Mouse (Mus musculus): ENCODE data around the gene Ptgds. TPM values are rescaled to one million over a fixed set of nuclear protein-coding genes. Genes with fewer than 3 reads are reported as not detected.
A peak's percentile ranks its signal among the peaks of the same experiment; 100 is the strongest.

Gene Ptgds
- polyA plus RNA-seq, 1 experiment from 2014 or later: 1.8 TPM

DNA sequence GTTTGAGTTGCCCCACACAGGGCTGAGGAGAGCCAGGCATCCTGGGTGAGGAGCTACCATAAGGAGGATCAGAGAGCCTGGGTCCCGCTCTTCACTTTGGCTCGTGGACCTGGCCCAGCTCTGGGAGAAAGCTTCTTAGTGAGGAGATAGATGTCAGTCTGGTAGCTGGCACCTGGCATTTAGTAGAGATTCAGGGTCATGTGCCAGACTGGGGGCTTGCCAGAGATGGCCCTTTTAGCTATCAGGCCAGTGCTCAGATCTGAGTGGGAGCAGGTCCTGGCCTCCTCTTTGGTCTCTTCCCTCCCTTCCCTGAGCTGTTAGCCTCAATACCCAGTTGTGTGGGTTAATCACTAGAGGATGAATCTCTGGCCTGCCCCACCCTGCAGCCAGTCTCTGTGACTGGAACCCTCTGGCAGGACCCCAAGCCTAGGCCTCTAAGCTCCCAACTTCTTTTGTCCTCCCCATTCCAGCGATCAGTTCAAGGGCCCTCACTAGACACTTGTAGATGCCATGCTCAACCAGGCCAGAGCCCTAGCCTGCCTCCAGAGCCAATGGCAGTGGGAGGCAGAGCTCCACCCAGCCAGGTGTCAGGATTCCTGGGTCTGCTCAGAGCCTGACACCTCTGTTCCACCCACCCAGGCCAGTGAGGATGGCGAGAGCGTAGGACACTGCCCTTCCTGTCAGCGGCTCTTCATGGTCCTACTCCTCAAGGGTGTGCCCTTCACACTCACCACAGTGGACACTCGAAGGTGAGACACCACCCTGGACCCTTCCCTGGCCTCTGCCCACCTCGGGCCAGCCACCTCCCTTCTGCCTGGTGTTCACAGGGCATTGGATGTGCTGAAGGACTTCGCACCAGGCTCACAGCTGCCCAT, 12.6 kb downstream of the Ptgds start:
- peaks cover 18% of the 10 kb centered on the region for H3K4me1 ChIP-seq
- no peaks in the 10 kb centered on the region; the same call in 1 of the 2 replicates for H3K27me3 ChIP-seq
- WGBS: 88% methylated on average over 9 of the region's 9 CpGs
- peaks cover 14% of the 10 kb centered on the region for H3K36me3 ChIP-seq
- no peak for ATAC-seq (ENCODE audit: low FRiP score, low read depth)
- H3K4me2 ChIP-seq (replicated peaks): no peak overlapping the region
- no peak overlapping the region for H3K27ac ChIP-seq (replicated peaks)
- H3K4me3 ChIP-seq: no peak overlapping the region
- 0 out of 2 replicates have a peak overlapping the region, but pooled peaks have one; percentile 17 for H3K9ac ChIP-seq (replicated peaks)
- H3K9me3 ChIP-seq: no peaks in the 10 kb centered on the region

- no peak for ATAC-seq (ENCODE audit: low FRiP score, low read depth)
- H3K9me3 ChIP-seq: no peaks in the 10 kb centered on the region
- H3K4me3 ChIP-seq: no peak within 1 kb of the TSS
- 0 out of 2 replicates have a peak within 1 kb of the TSS, but pooled peaks have one; percentile 17 for H3K9ac ChIP-seq (replicated peaks)
- H3K36me3 ChIP-seq: peaks cover 14% of the 10 kb centered on the region
- no peak within 1 kb of the TSS for H3K4me2 ChIP-seq (replicated peaks)
- no peaks in the 10 kb centered on the region; the same call in 1 of the 2 replicates for H3K27me3 ChIP-seq
- H3K27ac ChIP-seq (replicated peaks): no peak within 1 kb of the TSS
- WGBS: 65% methylated on average over 14 of the region's 14 CpGs
- H3K4me1 ChIP-seq: peaks cover 15% of the 10 kb centered on the region
Observed at GRCm38 (mm10) chr2:25456205-25456953, 13.5 kb downstream of the Ptgds start, which contains the start of gene Clic3. Clic3 (plus strand) TSS chr2:25456838.

DNA sequence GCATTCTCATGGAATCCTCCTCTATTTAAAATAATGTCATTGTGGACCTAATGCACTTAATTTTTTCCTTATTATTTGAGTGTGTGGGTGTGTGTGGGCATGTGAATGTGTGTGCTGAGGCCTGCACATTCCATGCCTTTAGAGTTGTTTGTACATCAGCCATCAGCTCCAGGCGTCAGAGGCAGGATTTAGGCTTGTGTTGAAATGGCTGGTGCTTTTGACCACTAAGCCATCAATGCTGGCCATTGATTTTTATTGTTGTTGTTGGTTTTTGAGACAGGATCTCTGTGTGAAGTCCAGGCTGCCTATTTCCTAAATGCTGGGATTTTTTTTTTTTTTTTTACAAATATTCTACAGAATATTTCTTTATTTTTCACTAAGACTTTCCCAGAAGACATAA, 16.9 kb downstream of the Ptgds start:
- ATAC-seq (ENCODE audit: low FRiP score, low read depth): no peak
- no peaks in the 10 kb centered on the region; the same call in 1 of the 2 replicates for H3K27me3 ChIP-seq
- WGBS: 45% methylated on average over 1 of the region's 1 CpGs
- H3K4me2 ChIP-seq (replicated peaks): no peak overlapping the region
- H3K9me3 ChIP-seq: no peaks in the 10 kb centered on the region
- no peak overlapping the region for H3K9ac ChIP-seq (replicated peaks)
- H3K4me3 ChIP-seq: no peak overlapping the region
- peaks cover 6% of the 10 kb centered on the region for H3K36me3 ChIP-seq
- H3K4me1 ChIP-seq: no peaks in the 10 kb centered on the region
- no peak overlapping the region for H3K27ac ChIP-seq (replicated peaks)

DNA sequence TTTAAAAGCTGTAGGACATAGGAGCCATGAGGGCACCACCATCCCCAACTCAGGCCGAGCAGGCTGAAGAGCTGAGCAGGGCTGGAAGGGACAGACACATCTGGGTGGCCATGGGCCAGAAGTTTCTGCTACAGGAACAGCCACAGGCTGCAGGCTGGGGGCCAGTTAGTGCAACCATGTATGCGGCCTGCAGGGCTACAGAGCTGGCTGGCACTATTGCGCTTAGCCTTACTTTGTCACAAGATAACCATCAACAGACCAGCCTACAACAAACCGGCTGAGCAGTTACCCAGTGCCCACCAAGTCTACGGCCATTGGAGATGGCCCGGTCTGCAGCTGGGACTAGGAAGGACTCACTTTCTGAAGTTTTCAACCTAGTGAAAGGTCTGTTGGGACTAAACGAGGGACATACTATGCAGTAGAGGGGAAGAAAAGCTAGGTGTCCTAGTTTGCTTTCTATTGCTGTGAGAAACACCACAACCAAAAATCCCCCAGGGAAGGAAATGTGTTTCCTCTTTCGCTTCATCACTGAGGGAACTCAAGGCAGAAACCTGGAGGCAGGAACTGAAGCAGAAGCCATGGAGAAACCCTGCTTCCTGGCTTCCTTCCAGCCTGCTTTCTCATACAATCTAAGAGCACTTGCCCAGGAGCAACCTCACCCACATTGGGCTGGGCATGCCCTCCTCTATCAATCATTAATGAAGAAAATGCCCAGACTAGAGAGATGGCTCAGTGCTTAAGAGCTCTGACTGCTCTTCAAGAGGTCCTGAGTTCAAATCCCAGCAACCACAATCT, 18.8 kb downstream of the Ptgds start:
- Histone ChIP-seq H3K9me3 (no peaks in the 10 kb centered on the region), H3K4me3 (no peak overlapping the region), H3K9ac (replicated peaks) (no peak overlapping the region), H3K27ac (replicated peaks) (no peak overlapping the region), H3K36me3 (peaks cover 23% of the 10 kb centered on the region), H3K4me1 (no peaks in the 10 kb centered on the region), H3K4me2 (replicated peaks) (no peak overlapping the region), H3K27me3 (no peaks in the 10 kb centered on the region; the same call in 1 of the 2 replicates)
- no peak for ATAC-seq (ENCODE audit: low FRiP score, low read depth)
- 86% methylated on average over 8 of the region's 8 CpGs for WGBS

DNA sequence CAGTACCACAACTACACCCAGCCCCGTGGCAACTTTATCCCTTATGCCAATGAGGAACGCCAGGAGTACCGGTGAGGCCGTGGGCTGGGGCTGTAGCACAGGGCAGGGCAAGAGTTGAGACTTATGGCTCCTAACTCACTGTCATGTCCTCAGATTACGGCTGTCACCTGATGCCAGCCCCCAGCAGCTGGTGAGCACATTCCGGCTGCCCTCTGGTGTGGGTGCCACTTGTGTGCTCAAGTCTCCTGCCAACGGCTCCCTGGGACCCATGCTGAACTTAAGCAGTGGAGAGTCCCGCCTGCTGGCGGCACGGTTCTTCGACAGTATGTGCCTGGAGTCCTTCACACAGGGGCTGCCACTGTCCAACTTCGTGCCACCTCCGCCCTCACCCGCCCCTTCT, 27.2 kb downstream of the Ptgds start:
- H3K9me3 ChIP-seq: no peaks in the 10 kb centered on the region
- H3K4me2 ChIP-seq (replicated peaks): no peak overlapping the region
- H3K36me3 ChIP-seq: peaks cover 95% of the 10 kb centered on the region
- H3K27ac ChIP-seq (replicated peaks): no peak overlapping the region
- H3K4me3 ChIP-seq: no peak overlapping the region
- H3K9ac ChIP-seq (replicated peaks): no peak overlapping the region
- H3K27me3 ChIP-seq: no peaks in the 10 kb centered on the region
- ATAC-seq (ENCODE audit: low FRiP score, low read depth): no peak
- H3K4me1 ChIP-seq: no peaks in the 10 kb centered on the region
- WGBS: 96% methylated on average over 14 of the region's 14 CpGs

DNA sequence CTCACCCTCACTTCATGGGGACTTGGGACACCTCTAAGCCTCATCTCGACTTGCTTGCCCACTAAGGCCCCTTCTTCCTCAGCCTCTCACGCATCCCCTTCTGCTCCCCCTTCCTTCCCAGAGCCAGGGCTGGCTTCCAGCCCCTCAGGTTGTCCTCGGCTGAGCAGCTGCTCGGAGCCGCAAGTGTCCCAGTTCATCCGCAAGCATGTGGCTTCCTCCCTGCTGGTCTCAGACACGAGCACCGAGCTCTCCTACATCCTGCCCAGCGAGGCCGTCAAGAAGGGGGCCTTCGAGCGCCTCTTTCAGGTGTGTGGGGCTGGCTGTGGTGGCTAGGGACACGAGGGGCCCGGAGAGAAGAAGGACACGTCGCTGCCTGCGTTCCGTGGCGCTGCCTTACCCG, 28.8 kb downstream of the Ptgds start:
- no peak overlapping the region for H3K27ac ChIP-seq (replicated peaks)
- no peak overlapping the region for H3K9ac ChIP-seq (replicated peaks)
- 88% methylated on average over 20 of the region's 20 CpGs for WGBS
- no peak overlapping the region for H3K4me2 ChIP-seq (replicated peaks)
- no peak overlapping the region for H3K4me3 ChIP-seq
- peaks cover 95% of the 10 kb centered on the region for H3K36me3 ChIP-seq
- no peaks in the 10 kb centered on the region for H3K27me3 ChIP-seq
- no peaks in the 10 kb centered on the region for H3K4me1 ChIP-seq
- H3K9me3 ChIP-seq: no peaks in the 10 kb centered on the region
- no peak for ATAC-seq (ENCODE audit: low FRiP score, low read depth)

- Histone ChIP-seq H3K9ac (replicated peaks) (no peak overlapping the region), H3K9me3 (no peaks in the 10 kb centered on the region), H3K27me3 (no peaks in the 10 kb centered on the region), H3K36me3 (peaks cover 56% of the 10 kb centered on the region), H3K27ac (replicated peaks) (no peak overlapping the region), H3K4me3 (no peak overlapping the region), H3K4me2 (replicated peaks) (no peak overlapping the region), H3K4me1 (no peaks in the 10 kb centered on the region)
- no peak for ATAC-seq (ENCODE audit: low FRiP score, low read depth)
- WGBS: 94% methylated on average over 10 of the region's 10 CpGs
Observed at GRCm38 (mm10) chr2:25436286-25436820, 33.5 kb downstream of the Ptgds start.

- ATAC-seq (ENCODE audit: low FRiP score, low read depth): no peak
- H3K4me3 ChIP-seq: no peak overlapping the region
- H3K27me3 ChIP-seq: peaks cover 19% of the 10 kb centered on the region
- H3K4me1 ChIP-seq: peaks cover 19% of the 10 kb centered on the region
- peaks cover 40% of the 10 kb centered on the region for H3K36me3 ChIP-seq
- no peak overlapping the region for H3K27ac ChIP-seq (replicated peaks)
- H3K4me2 ChIP-seq (replicated peaks): no peak overlapping the region
- H3K9me3 ChIP-seq: no peaks in the 10 kb centered on the region
- no peak overlapping the region for H3K9ac ChIP-seq (replicated peaks)
- 85% methylated on average over 8 of the region's 8 CpGs for WGBS
Observed at GRCm38 (mm10) chr2:25434292-25434691, 35.6 kb downstream of the Ptgds start.

GRCm38 (mm10) chr2:25433101-25433500, 36.7 kb downstream of the Ptgds start:
- Histone ChIP-seq H3K9me3 (no peaks in the 10 kb centered on the region), H3K4me3 (no peak overlapping the region), H3K27ac (replicated peaks) (no peak overlapping the region), H3K36me3 (peaks cover 28% of the 10 kb centered on the region), H3K4me2 (replicated peaks) (no peak overlapping the region), H3K4me1 (peaks cover 22% of the 10 kb centered on the region), H3K27me3 (peaks cover 20% of the 10 kb centered on the region), H3K9ac (replicated peaks) (no peak overlapping the region)
- ATAC-seq (ENCODE audit: low FRiP score, low read depth): no peak
- WGBS: 90% methylated on average over 17 of the region's 17 CpGs

- H3K9me3 ChIP-seq: no peaks in the 10 kb centered on the region
- H3K4me2 ChIP-seq (replicated peaks): no peak overlapping the region
- no peak overlapping the region for H3K27ac ChIP-seq (replicated peaks)
- no peak overlapping the region for H3K4me3 ChIP-seq
- H3K36me3 ChIP-seq: peaks cover 22% of the 10 kb centered on the region
- no peak overlapping the region for H3K9ac ChIP-seq (replicated peaks)
- WGBS: 77% methylated on average over 11 of the region's 11 CpGs
- ATAC-seq (ENCODE audit: low FRiP score, low read depth): no peak
- H3K27me3 ChIP-seq: peaks cover 20% of the 10 kb centered on the region
- peaks cover 22% of the 10 kb centered on the region for H3K4me1 ChIP-seq
Observed at GRCm38 (mm10) chr2:25432326-25433098, 37.3 kb downstream of the Ptgds start.

DNA sequence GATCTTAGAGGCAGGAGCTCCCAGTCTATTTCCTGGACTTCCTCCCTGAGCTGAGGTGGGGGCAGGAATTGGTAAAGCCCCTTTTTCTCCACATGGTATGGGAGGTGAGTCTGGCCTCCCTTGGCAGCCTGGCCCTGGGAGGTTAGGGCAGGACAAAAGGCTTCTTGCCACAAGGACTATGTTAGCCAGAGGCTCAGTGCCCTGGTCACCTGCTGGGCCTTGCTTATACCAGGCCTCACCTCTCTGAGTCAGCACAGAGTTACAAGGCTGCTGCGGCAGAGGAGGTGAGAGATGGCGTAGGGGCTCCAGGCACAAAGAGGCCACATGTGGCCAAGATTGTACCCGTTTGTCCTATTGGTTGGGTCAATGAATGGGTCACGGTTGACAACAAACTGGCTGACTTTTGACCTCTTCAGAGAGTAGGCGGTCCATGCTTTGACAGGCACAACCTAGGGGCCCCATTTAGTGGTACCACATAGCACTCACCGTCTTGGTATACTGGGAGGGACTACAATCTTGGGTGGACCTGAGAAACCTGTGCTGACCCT, 38.5 kb downstream of the Ptgds start:
- no peak overlapping the region for H3K4me2 ChIP-seq (replicated peaks)
- 54% methylated on average over 6 of the region's 6 CpGs for WGBS

More for the DNA sequence above, 38.5 kb downstream of the Ptgds start:
- H3K4me3 ChIP-seq: no peak overlapping the region
- peaks cover 23% of the 10 kb centered on the region for H3K27me3 ChIP-seq
- no peak overlapping the region for H3K9ac ChIP-seq (replicated peaks)
- H3K27ac ChIP-seq (replicated peaks): no peak overlapping the region
- no peaks in the 10 kb centered on the region for H3K9me3 ChIP-seq
- H3K36me3 ChIP-seq: peaks cover 11% of the 10 kb centered on the region
- no peak for ATAC-seq (ENCODE audit: low FRiP score, low read depth)
- H3K4me1 ChIP-seq: peaks cover 22% of the 10 kb centered on the region

All from midbrain, embryonic 12.5 days (tissue).